Mouse (Mus musculus) E14TG2a.4 (cell line): Measurements from ENCODE around the gene 2900026A02Rik.

ENCODE experiments used
- CTCF ChIP-seq: conservative IDR thresholded peaks from 2 replicates; pipeline ENCODE4 v1.5.1; 2014; ENCODE audit warnings: low read length
- POU5F1 ChIP-seq: IDR thresholded peaks from 2 replicates; pipeline ENCODE4 v1.6.1; 2014; ENCODE audit warnings: low read length, borderline replicate concordance

DNA sequence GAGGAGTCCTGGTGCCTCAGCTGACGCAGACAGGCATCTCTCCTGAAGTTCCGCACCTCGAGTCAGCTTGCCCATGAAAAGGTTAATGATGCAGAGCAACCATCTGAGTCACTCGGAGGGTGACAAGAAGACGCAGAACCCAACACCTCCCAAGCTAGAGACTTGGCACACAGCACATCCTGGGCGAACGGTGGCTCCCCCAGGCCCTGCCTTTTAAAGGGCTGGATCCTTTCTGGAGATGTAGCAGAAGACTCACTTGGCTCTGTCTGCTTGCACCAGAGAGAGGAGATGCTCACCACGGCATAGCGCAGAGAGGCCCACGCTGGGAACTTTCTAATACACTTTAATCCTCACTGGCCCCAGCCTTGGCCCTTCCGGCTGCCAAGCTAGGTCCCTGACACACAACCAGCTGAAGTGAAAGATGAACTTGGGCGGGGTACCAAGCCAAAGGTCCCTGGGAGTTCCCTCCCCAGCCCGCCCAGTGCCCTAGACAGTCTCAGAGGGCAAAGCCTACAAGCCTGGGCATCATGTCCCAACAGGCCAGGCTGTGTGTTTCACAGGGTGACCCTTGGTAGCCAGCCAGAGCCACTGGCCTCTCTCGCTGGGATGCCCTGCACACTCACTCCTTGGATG, 4.6 kb downstream of the 2900026A02Rik start:
- TF ChIP-seq CTCF (no peak), POU5F1 (no peak)
